ENCODE assay signal across 25 mouse cellular contexts in the genomic region with DNA sequence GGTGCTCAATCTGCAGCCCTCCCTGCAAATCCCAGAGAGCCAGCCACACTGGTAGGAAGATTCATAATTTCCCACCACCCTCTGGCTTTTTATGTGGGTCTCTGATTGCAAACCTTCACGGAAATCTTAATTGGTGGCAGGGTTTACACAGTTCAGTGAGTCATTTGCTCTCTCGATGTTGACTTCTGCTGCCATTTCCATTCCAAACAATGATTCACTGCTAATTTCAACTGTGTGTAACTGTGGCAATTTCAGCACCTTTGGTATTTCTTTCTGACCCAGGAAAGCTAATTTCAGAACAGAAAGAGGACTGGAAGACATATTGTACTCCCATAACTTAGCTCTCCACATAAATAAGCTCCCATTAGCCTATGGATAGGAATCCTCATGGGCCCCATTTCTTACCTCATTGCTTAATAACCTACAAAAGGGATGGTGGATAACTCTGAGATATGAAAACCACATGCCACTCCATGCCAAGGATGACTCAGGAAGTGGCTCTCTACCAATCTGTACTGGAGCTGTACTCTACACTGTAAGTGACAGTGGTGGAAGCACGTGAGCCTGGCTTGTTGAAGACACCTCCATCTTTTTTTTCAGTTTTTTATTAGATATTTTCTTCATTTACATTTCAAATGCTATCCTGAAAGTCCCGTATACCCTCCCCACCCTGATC.
DNase-seq lines count a peak whose midpoint lies in the region; ATAC-seq and TF ChIP-seq lines count a peak whose summit lies in the region.
"Had no signal": no experiment of that assay in that cellular context is flagged by ENCODE, and none has a peak within 500 bp of the region (broad histone marks: within the 10 kb centered on the region; RNA-seq: fewer than 3 reads in every experiment).

No protein-coding gene starts in this region.

- H3K4me3 ChIP-seq in olfactory bulb, adult 2 months (ENCODE audit: insufficient read depth, low read depth, low read length): no peak overlapping the region
- no peak overlapping the region for H3K4me3 ChIP-seq in liver, postnatal 0 days (ENCODE audit: low read depth, low read length)
- no peak overlapping the region for H3K4me3 ChIP-seq in gastrocnemius, adult 2 months
- H3K4me3 ChIP-seq in intestine, embryonic 16.5 days (ENCODE audit: low read length): no peak overlapping the region
- H3K4me3 ChIP-seq: embryonic facial prominence, embryonic 10.5 days; embryonic facial prominence, embryonic 12.5 days; forebrain, embryonic 13.5 days; forebrain, embryonic 15.5 days had no signal

- H3K27ac ChIP-seq in olfactory bulb, adult 2 months (ENCODE audit: insufficient read depth, low read depth, low read length): peak overlapping the region; percentile 51; the same call in 1 of the 2 replicates
- no peak overlapping the region for H3K27ac ChIP-seq in liver, postnatal 0 days (ENCODE audit: low read depth)
- no peak overlapping the region for H3K27ac ChIP-seq in gastrocnemius, adult 2 months
- H3K27ac ChIP-seq in intestine, embryonic 16.5 days (ENCODE audit: low read length): no peak overlapping the region
- H3K27ac ChIP-seq: embryonic facial prominence, embryonic 10.5 days; embryonic facial prominence, embryonic 12.5 days; forebrain, embryonic 13.5 days; forebrain, embryonic 15.5 days had no signal

- in situ Hi-C loops in Patski (cut with MboI; ENCODE audit: low pct_unique_long_range_greater_than_20kb): no loop called here

- POLR2A ChIA-PET in Patski (lab: Charles Lee): no interaction called here

- intact Hi-C loops in heart, postnatal 25 days (cut with DNase I): no loop called here
- intact Hi-C loops in gastrocnemius, adult 2 months (cut with DNase I): no loop called here

- H3K9ac ChIP-seq in liver, postnatal 0 days (replicated peaks): no peak overlapping the region
- H3K9ac ChIP-seq in intestine, embryonic 16.5 days (ENCODE audit: low read depth, low read length): no peak overlapping the region
- H3K9ac ChIP-seq: embryonic facial prominence, embryonic 12.5 days; forebrain, embryonic 13.5 days; forebrain, embryonic 15.5 days; forebrain, postnatal 0 days had no signal

- no peaks in the 10 kb centered on the region for H3K9me3 ChIP-seq in liver, postnatal 0 days (ENCODE audit: low read length)
- no peaks in the 10 kb centered on the region for H3K9me3 ChIP-seq in intestine, embryonic 16.5 days (ENCODE audit: control insufficient read depth, low read length)
- H3K9me3 ChIP-seq: embryonic facial prominence, embryonic 10.5 days; embryonic facial prominence, embryonic 12.5 days; forebrain, embryonic 13.5 days; forebrain, embryonic 15.5 days had no signal

- no peak for TF ChIP-seq EP300 in liver, postnatal 0 days (IDR thresholded peaks at IDR 0.05; ENCODE audit: low read depth)

- H3K36me3 ChIP-seq in liver, postnatal 0 days (replicated peaks; ENCODE audit: insufficient read depth, low read length): no peaks in the 10 kb centered on the region
- no peaks in the 10 kb centered on the region for H3K36me3 ChIP-seq in intestine, embryonic 16.5 days (ENCODE audit: control insufficient read depth, insufficient read depth, low read length)
- H3K36me3 ChIP-seq: embryonic facial prominence, embryonic 10.5 days; embryonic facial prominence, embryonic 12.5 days; forebrain, embryonic 15.5 days; G1E had no signal

- TF ChIP-seq POLR2A in olfactory bulb, adult 2 months (IDR thresholded peaks at IDR 0.05; ENCODE audit: insufficient read depth, low read depth, low read length): no peak

- H3K4me1 ChIP-seq in olfactory bulb, adult 2 months (ENCODE audit: control insufficient read depth, insufficient read depth, low read length): no peaks in the 10 kb centered on the region
- no peaks in the 10 kb centered on the region for H3K4me1 ChIP-seq in liver, postnatal 0 days (ENCODE audit: insufficient read depth)
- H3K4me1 ChIP-seq in intestine, embryonic 16.5 days (ENCODE audit: control insufficient read depth, insufficient read depth, low read length): no peaks in the 10 kb centered on the region
- H3K4me1 ChIP-seq: embryonic facial prominence, embryonic 10.5 days; embryonic facial prominence, embryonic 12.5 days; forebrain, embryonic 13.5 days; forebrain, embryonic 15.5 days had no signal

- no peaks in the 10 kb centered on the region for H3K27me3 ChIP-seq in Patski
- no peaks in the 10 kb centered on the region for H3K27me3 ChIP-seq in liver, postnatal 0 days (ENCODE audit: insufficient read depth, low read length)
- H3K27me3 ChIP-seq in intestine, embryonic 16.5 days (replicated peaks; ENCODE audit: control insufficient read depth, insufficient read depth, low read length): no peaks in the 10 kb centered on the region
- H3K27me3 ChIP-seq: CH12.LX; embryonic facial prominence, embryonic 12.5 days; forebrain, embryonic 13.5 days; forebrain, embryonic 15.5 days had no signal

- peak; percentile 86 for ATAC-seq in Patski
- no peak for ATAC-seq in liver, postnatal 0 days
- no peak for ATAC-seq in intestine, embryonic 16.5 days
- ATAC-seq: CD4-positive, CD25-positive, alpha-beta regulatory T cell, adult 4 months; forebrain, embryonic 13.5 days; forebrain, embryonic 15.5 days; forebrain, postnatal 0 days had no signal

- DNase-seq in heart, adult 11 months: peak; percentile 52
- DNase-seq in heart, postnatal 25 days (ENCODE audit: low spot score): no peak
- DNase-seq in Muller cell, postnatal 12 days (ENCODE audit: inconsistent ontology term): peak; percentile 88
- peak; percentile 66 for DNase-seq in Patski (ENCODE audit: low read depth, low spot score)
- DNase-seq in liver, postnatal 0 days: no peak
- no peak for DNase-seq in gastrocnemius, adult 2 months
- DNase-seq: adrenal gland, adult 2 months; adrenal gland, postnatal 10 days; adrenal gland, postnatal 25 days; B cell, adult 2 months; cerebellum, adult 11-12 months; cerebellum, adult 2 months; cerebellum, adult 9-10 months; cerebellum, postnatal 10 days; cerebellum, postnatal 25 days; forebrain, postnatal 0 days had no signal

- no peak overlapping the region for H3K4me2 ChIP-seq in liver, postnatal 0 days (ENCODE audit: low read depth, low read length)
- no peak overlapping the region for H3K4me2 ChIP-seq in intestine, embryonic 16.5 days (ENCODE audit: low read depth, low read length)
- H3K4me2 ChIP-seq: embryonic facial prominence, embryonic 12.5 days; forebrain, embryonic 13.5 days; forebrain, embryonic 15.5 days had no signal

- TF ChIP-seq CTCF in Patski (IDR thresholded peaks at IDR 0.05): no peak
- no peak for TF ChIP-seq CTCF in olfactory bulb, adult 2 months (IDR thresholded peaks at IDR 0.05; ENCODE audit: insufficient read depth, low read depth, low read length)
- TF ChIP-seq CTCF in liver, postnatal 0 days (IDR thresholded peaks at IDR 0.05; ENCODE audit: low read depth): no peak
- TF ChIP-seq CTCF in gastrocnemius, adult 2 months (IDR thresholded peaks at IDR 0.05): no peak

- WGBS in olfactory bulb, adult 2 months: 60% methylated on average over 4 of the region's 4 CpGs
- WGBS in liver, postnatal 0 days (ENCODE audit: insufficient replicate concordance): 70% methylated on average over 4 of the region's 4 CpGs
- WGBS in intestine, embryonic 16.5 days: 75% methylated on average over 4 of the region's 4 CpGs

- CTCF ChIA-PET in Patski (lab: Charles Lee): interaction anchor here (0.7 to 1.1 kb wide), 3 partner anchors 11 to 37 kb away, joined by 3 to 5 read pairs (median 3); no protein-coding TSS in a partner anchor

Comparison
In these comparisons a context has a peak if more than half of its experiments do, and no peak if none do; other contexts are left out.
1. DNase-seq: peak in heart, adult 11 months (single experiment), Muller cell, postnatal 12 days (single experiment) and Patski (single experiment); none in heart, postnatal 25 days (single experiment), liver, postnatal 0 days (single experiment) and gastrocnemius, adult 2 months (single experiment).